ENCODE assay signal across 15 mouse cellular contexts in genomic region chr9:106302446-106303150, GRCm38 (mm10). TPM values are rescaled to one million over a fixed set of nuclear protein-coding genes. Genes with fewer than 3 reads are reported as not detected.
DNase-seq lines count a peak whose midpoint lies in the region; ATAC-seq and TF ChIP-seq lines count a peak whose summit lies in the region.
"Had no signal": no experiment of that assay in that cellular context is flagged by ENCODE, and none has a peak within 500 bp of the region (broad histone marks: within the 10 kb centered on the region; RNA-seq: fewer than 3 reads in every experiment).

No protein-coding gene starts in this region.

- 68% methylated on average over 16 of the region's 16 CpGs for WGBS in heart, postnatal 0 days

- no peak overlapping the region for H3K4me3 ChIP-seq in heart, postnatal 0 days (ENCODE audit: low read depth, low read length)
- no peak overlapping the region for H3K4me3 ChIP-seq in brown adipose tissue, adult 24 weeks (ENCODE audit: insufficient read depth, low read depth, low read length)
- H3K4me3 ChIP-seq: forebrain, embryonic 12.5 days; midbrain, embryonic 15.5 days had no signal

- TF ChIP-seq CTCF in heart, postnatal 0 days (IDR thresholded peaks at IDR 0.05; ENCODE audit: low read depth) = no peak

- peak overlapping the region; percentile 53 for H3K27ac ChIP-seq in heart, postnatal 0 days (ENCODE audit: low read depth)
- H3K27ac ChIP-seq in brown adipose tissue, adult 24 weeks (replicated peaks; ENCODE audit: low read depth, low read length) = 0 out of 2 replicates have a peak overlapping the region, but pooled peaks have one; percentile 22
- H3K27ac ChIP-seq: forebrain, embryonic 12.5 days; midbrain, embryonic 15.5 days had no signal

- intact Hi-C loops in heart, postnatal 14 days (cut with DNase I) = no loop called here

- no peak for DNase-seq in heart, postnatal 0 days (ENCODE audit: low spot score)
- DNase-seq in heart, postnatal 14 days = no peak
- peak; percentile 91 for DNase-seq in A20 (ENCODE audit: low read depth, low spot score)
- DNase-seq in lung, postnatal 10 days = peak; percentile 31
- no peak for DNase-seq in urinary bladder, postnatal 14 days (ENCODE audit: low spot score)
- DNase-seq: cerebellum, adult 9-10 months; gastrocnemius, postnatal 36 days; kidney, adult 9 months; kidney, postnatal 36 days; spleen, adult 18-20 months had no signal

- no peaks in the 10 kb centered on the region for H3K27me3 ChIP-seq in heart, postnatal 0 days (ENCODE audit: control insufficient read depth, insufficient read depth, low read length)
- H3K27me3 ChIP-seq: forebrain, embryonic 12.5 days; midbrain, embryonic 15.5 days had no signal

- no peak for TF ChIP-seq EP300 in heart, postnatal 0 days (IDR thresholded peaks at IDR 0.05; ENCODE audit: low read depth)

- no peaks in the 10 kb centered on the region for H3K9me3 ChIP-seq in heart, postnatal 0 days (replicated peaks; ENCODE audit: control insufficient read depth, low read length)
- H3K9me3 ChIP-seq: forebrain, embryonic 12.5 days; midbrain, embryonic 15.5 days had no signal

- no peak for ATAC-seq in heart, postnatal 0 days (ENCODE audit: insufficient read depth, low read depth)
- no peak for ATAC-seq in inflammation-experienced regulatory T-cells, adult 6 months
- ATAC-seq: midbrain, embryonic 15.5 days had no signal

- peaks cover 21% of the 10 kb centered on the region for H3K36me3 ChIP-seq in heart, postnatal 0 days (replicated peaks; ENCODE audit: control insufficient read depth, insufficient read depth, low read length)
- H3K36me3 ChIP-seq: midbrain, embryonic 15.5 days had no signal

- no peak overlapping the region for H3K4me2 ChIP-seq in heart, postnatal 0 days (ENCODE audit: low read depth, low read length)
- H3K4me2 ChIP-seq: forebrain, embryonic 12.5 days; liver, embryonic 11.5 days; midbrain, embryonic 15.5 days had no signal

- H3K9ac ChIP-seq in heart, postnatal 0 days (replicated peaks; ENCODE audit: low read depth, low read length) = no peak overlapping the region
- H3K9ac ChIP-seq: forebrain, embryonic 12.5 days; midbrain, embryonic 15.5 days had no signal

- peaks cover 14% of the 10 kb centered on the region for H3K4me1 ChIP-seq in heart, postnatal 0 days (ENCODE audit: control insufficient read depth, insufficient read depth)
- H3K4me1 ChIP-seq in brown adipose tissue, adult 24 weeks (ENCODE audit: control insufficient read depth, insufficient read depth, insufficient read length, low read length) = peaks cover 5% of the 10 kb centered on the region
- H3K4me1 ChIP-seq: forebrain, embryonic 12.5 days; midbrain, embryonic 15.5 days had no signal

RNA-seq across cellular contexts. Expression of gene Poc1a, which starts 21.7 kb away (rescaled TPM):
- 12.3 and 38.0 TPM in 2 replicates for total RNA-seq in heart, postnatal 0 days (2014; rRNA removed; ENCODE audit: low replicate concordance)
- 13.6 and 13.8 TPM in 2 replicates for polyA plus RNA-seq in heart, postnatal 0 days (2015; fragmentation: Nextera tagmentation; extraction: Ambion mirVana)
- total RNA-seq in heart, postnatal 14 days (2021) = 1 to 10 TPM; 4.3 to 4.8 TPM
- 9.4 and 12.7 TPM in 2 replicates for polyA plus RNA-seq in brown adipose tissue, adult 24 weeks (2012; ENCODE audit: insufficient read depth, insufficient read length, missing spikeins)
- 10 to 100 TPM in 1 of 3 experiments, 1 to 10 TPM in 2; 3.6 to 21.4 (median 4.8) TPM for polyA plus RNA-seq in inflammation-experienced regulatory T-cells, adult 6 months (2017; shearing (Covaris generic))

RNA-seq across cellular contexts. Expression of gene Alas1, which starts 54.1 kb away (rescaled TPM):
- 309 and 334 TPM in 2 replicates for total RNA-seq in heart, postnatal 0 days (2014; rRNA removed; ENCODE audit: low replicate concordance)
- 385 and 421 TPM in 2 replicates for polyA plus RNA-seq in heart, postnatal 0 days (2015; fragmentation: Nextera tagmentation; extraction: Ambion mirVana)
- 100 to 1,000 TPM; 562 to 652 TPM for total RNA-seq in heart, postnatal 14 days (2021)
- polyA plus RNA-seq in brown adipose tissue, adult 24 weeks (2012; ENCODE audit: insufficient read depth, insufficient read length, missing spikeins) = 452 and 504 TPM in 2 replicates
- polyA plus RNA-seq in inflammation-experienced regulatory T-cells, adult 6 months (2017; shearing (Covaris generic)) = 10 to 100 TPM; 40.5 to 69.7 (median 54.7) TPM

Comparison
In these comparisons a context has a peak if more than half of its experiments do, and no peak if none do; other contexts are left out.
1. DNase-seq: peak in A20 (single experiment) and lung, postnatal 10 days (single experiment); none in heart, postnatal 0 days (single experiment), heart, postnatal 14 days (0 of 2) and urinary bladder, postnatal 14 days (single experiment).